Mouse (Mus musculus): ENCODE data around the gene Dnajc15. TPM values are rescaled to one million over a fixed set of nuclear protein-coding genes. Genes with fewer than 3 reads are reported as not detected.
"Not testable (repeated sequence)": the region's sequence is repeated elsewhere in the genome, so short reads cannot be mapped to it uniquely, and the experiment has no call there.

Dnajc15 gene
- polyA plus RNA-seq, 1 experiment from 2014 or later = 86.3 TPM

DNA sequence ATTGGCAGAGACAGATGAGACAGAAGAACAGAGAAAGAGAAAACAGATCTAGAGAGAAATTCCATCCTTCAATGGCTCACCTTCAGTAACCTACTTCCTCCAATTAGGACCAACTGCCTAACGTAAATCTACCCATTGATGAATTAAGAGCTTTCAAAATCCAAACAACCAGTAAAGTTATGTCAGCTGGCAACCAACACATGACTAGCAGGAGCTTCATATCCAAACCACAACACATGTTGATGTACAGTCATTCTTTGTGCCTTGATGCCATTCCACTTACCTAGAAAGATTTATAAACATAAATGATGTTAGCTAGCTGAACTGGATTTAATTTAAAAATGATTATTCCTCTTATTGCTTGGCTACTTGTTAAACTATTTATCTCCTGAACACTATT, 7.1 kb upstream of the Dnajc15 start:
- ATAC-seq = no peak
- Histone ChIP-seq H3K27me3 (replicated peaks; ENCODE audit: control insufficient read depth, insufficient read depth, low read length) (no peaks in the 10 kb centered on the region), H3K9ac (ENCODE audit: low read depth, low read length) (no peak overlapping the region), H3K4me3 (ENCODE audit: low read depth, low read length) (no peak overlapping the region), H3K4me2 (replicated peaks; ENCODE audit: low read depth) (no peak overlapping the region), H3K9me3 (ENCODE audit: control insufficient read depth) (no peaks in the 10 kb centered on the region), H3K4me1 (replicated peaks; ENCODE audit: control insufficient read depth, insufficient read depth, low read length) (no peaks in the 10 kb centered on the region), H3K27ac (ENCODE audit: low read depth, low read length) (no peak overlapping the region), H3K36me3 (ENCODE audit: control insufficient read depth, insufficient read depth) (no peaks in the 10 kb centered on the region)
- 52% methylated on average over 1 of the region's 1 CpGs for WGBS
- no peak for TF ChIP-seq CTCF (IDR thresholded peaks at IDR 0.05; ENCODE audit: low read depth)

DNA sequence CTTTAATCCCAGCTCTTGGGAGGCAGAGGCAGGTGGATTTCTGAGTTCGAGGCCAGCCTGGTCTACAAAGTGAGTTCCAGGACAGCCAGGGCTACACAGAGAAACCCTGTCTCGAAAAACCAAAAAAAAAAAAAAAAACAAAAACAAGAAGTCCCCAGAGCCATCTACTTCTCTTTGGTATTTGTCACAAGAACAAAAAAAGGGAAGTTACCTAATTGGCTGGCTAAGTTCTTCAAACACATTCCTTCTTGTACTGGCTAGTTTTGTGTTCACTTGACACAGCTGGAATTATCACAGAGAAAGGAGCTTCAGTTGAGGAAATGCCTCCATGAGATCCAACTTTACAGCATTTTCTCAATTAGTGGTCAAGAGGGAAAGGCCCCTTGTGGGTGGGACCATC, 3.0 kb upstream of the Dnajc15 start:
- not testable (repeated sequence) for H3K9me3 ChIP-seq (ENCODE audit: control insufficient read depth); H3K36me3 ChIP-seq (ENCODE audit: control insufficient read depth, insufficient read depth); H3K4me1 ChIP-seq (replicated peaks; ENCODE audit: control insufficient read depth, insufficient read depth, low read length); H3K27ac ChIP-seq (ENCODE audit: low read depth, low read length); H3K4me2 ChIP-seq (replicated peaks; ENCODE audit: low read depth); H3K9ac ChIP-seq (ENCODE audit: low read depth, low read length); ATAC-seq; H3K27me3 ChIP-seq (replicated peaks; ENCODE audit: control insufficient read depth, insufficient read depth, low read length); H3K4me3 ChIP-seq (ENCODE audit: low read depth, low read length)
- 68% methylated on average over 2 of the region's 2 CpGs for WGBS

DNA sequence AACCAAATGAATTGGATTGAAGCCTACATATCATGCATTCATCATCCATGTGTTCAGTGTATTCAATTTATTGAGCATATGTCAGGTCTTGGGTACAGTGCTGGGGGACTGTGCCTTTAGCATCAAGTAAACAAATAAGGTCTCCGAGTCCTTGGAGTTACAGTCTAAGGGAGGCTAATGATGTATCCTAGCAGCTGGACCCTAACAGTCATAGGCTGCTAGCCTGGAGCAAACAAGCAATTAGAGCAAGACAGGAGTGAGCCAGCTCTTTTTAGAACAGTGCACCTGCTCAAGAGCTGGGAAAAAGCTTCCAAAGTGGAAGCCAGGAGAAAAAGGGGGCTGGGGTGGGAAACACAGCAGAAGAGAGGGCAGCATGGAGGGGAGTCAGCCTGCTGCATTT, 1.3 kb upstream of the Dnajc15 start:
- 88% methylated on average over 1 of the region's 1 CpGs for WGBS
- no peak for ATAC-seq

DNA sequence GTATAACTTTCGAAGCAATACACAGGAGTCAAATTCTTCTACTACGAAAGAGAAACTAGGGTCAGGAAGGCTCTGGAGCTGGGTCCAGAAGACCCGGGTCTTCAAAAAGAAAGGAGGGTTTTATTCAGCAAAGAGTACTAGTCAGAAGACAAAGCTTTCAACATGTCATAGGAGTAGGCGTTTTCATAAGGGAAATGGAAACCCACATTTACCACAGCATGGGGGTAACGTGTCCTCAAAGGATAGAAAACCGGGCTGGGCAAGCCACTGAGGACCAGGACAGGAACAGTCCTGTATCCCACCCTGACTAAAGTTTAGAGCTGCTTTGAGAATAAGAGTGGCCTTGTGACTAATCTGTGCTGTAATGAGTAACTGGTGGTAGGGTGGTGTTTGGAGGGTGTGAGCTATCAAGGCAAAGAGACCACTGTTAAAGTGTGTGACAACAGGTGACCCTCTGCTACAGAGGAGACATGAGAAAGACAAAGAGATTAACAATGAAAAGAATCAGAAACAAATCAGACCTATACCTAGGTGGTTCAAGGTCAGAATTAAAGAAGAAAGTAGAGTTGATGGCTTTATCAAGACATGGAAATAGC, 3.4 kb downstream of the Dnajc15 start:
- WGBS = 90% methylated on average over 6 of the region's 6 CpGs
- no peak overlapping the region for H3K27ac ChIP-seq (ENCODE audit: low read depth, low read length)
- no peak overlapping the region for H3K4me2 ChIP-seq (replicated peaks; ENCODE audit: low read depth)
- no peak for TF ChIP-seq CTCF (IDR thresholded peaks at IDR 0.05; ENCODE audit: low read depth)
- H3K9me3 ChIP-seq (ENCODE audit: control insufficient read depth) = no peaks in the 10 kb centered on the region
- H3K4me1 ChIP-seq (replicated peaks; ENCODE audit: control insufficient read depth, insufficient read depth, low read length) = no peaks in the 10 kb centered on the region
- no peaks in the 10 kb centered on the region for H3K36me3 ChIP-seq (ENCODE audit: control insufficient read depth, insufficient read depth)
- no peak overlapping the region for H3K4me3 ChIP-seq (ENCODE audit: low read depth, low read length)
- no peak overlapping the region for H3K9ac ChIP-seq (ENCODE audit: low read depth, low read length)
- no peaks in the 10 kb centered on the region for H3K27me3 ChIP-seq (replicated peaks; ENCODE audit: control insufficient read depth, insufficient read depth, low read length)
- no peak for ATAC-seq

More for the DNA sequence above, 1.3 kb upstream of the Dnajc15 start:
- no peaks in the 10 kb centered on the region for H3K9me3 ChIP-seq (ENCODE audit: control insufficient read depth)
- no peak overlapping the region for H3K9ac ChIP-seq (ENCODE audit: low read depth, low read length)
- no peak for TF ChIP-seq CTCF (IDR thresholded peaks at IDR 0.05; ENCODE audit: low read depth)
- no peak overlapping the region for H3K4me2 ChIP-seq (replicated peaks; ENCODE audit: low read depth)
- no peak overlapping the region for H3K4me3 ChIP-seq (ENCODE audit: low read depth, low read length)
- H3K27ac ChIP-seq (ENCODE audit: low read depth, low read length) = no peak overlapping the region
- H3K36me3 ChIP-seq (ENCODE audit: control insufficient read depth, insufficient read depth) = no peaks in the 10 kb centered on the region
- no peaks in the 10 kb centered on the region for H3K4me1 ChIP-seq (replicated peaks; ENCODE audit: control insufficient read depth, insufficient read depth, low read length)
- H3K27me3 ChIP-seq (replicated peaks; ENCODE audit: control insufficient read depth, insufficient read depth, low read length) = no peaks in the 10 kb centered on the region

DNA sequence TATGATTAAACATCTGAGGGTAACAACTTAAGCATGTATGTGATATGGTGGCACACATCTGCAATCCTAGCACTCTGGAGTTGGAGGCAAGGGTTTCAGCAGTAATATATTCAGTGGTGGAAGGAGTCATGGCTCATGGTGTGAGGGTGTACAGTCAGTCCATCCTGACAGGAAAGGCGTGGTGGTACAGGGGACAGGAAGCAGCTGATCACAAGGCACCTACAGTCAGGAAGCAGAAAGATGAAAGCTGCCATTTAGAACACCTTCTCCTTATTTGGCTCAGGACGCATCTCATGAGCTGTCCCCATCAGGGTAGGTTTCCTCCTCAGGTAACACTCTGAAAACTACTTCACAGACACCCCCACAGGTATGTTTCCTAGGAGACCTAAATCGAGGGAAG, 4.0 kb downstream of the Dnajc15 start:
- H3K36me3 ChIP-seq (ENCODE audit: control insufficient read depth, insufficient read depth) = no peaks in the 10 kb centered on the region
- 82% methylated on average over 3 of the region's 3 CpGs for WGBS
- no peak overlapping the region for H3K4me3 ChIP-seq (ENCODE audit: low read depth, low read length)
- no peaks in the 10 kb centered on the region for H3K27me3 ChIP-seq (replicated peaks; ENCODE audit: control insufficient read depth, insufficient read depth, low read length)
- H3K4me2 ChIP-seq (replicated peaks; ENCODE audit: low read depth) = no peak overlapping the region
- H3K9me3 ChIP-seq (ENCODE audit: control insufficient read depth) = no peaks in the 10 kb centered on the region
- no peaks in the 10 kb centered on the region for H3K4me1 ChIP-seq (replicated peaks; ENCODE audit: control insufficient read depth, insufficient read depth, low read length)
- ATAC-seq = no peak
- TF ChIP-seq CTCF (IDR thresholded peaks at IDR 0.05; ENCODE audit: low read depth) = no peak
- no peak overlapping the region for H3K27ac ChIP-seq (ENCODE audit: low read depth, low read length)
- H3K9ac ChIP-seq (ENCODE audit: low read depth, low read length) = no peak overlapping the region

DNA sequence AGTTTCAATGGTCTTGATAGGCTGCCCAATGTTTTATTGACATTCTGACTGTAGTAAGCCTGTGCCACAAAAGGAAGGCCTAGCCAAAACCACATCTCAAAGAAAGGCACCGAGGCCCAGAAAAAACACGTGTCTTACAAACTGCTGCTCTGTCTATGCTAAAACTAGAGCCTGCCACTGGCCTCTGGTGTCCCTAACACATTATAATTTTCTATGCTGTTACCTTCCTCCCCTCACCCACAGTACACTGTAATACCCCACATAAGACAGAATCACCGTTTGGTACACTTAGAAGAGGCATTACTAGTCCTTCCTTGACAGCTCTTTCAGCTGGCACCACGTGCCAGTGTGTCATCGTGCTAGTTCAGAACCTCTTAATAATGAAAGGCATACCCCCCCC, 7.3 kb downstream of the Dnajc15 start:
- Histone ChIP-seq H3K4me3 (ENCODE audit: low read depth, low read length) (no peak overlapping the region), H3K36me3 (ENCODE audit: control insufficient read depth, insufficient read depth) (no peaks in the 10 kb centered on the region), H3K27ac (ENCODE audit: low read depth, low read length) (no peak overlapping the region), H3K9ac (ENCODE audit: low read depth, low read length) (no peak overlapping the region), H3K9me3 (ENCODE audit: control insufficient read depth) (no peaks in the 10 kb centered on the region), H3K4me1 (replicated peaks; ENCODE audit: control insufficient read depth, insufficient read depth, low read length) (no peaks in the 10 kb centered on the region), H3K27me3 (replicated peaks; ENCODE audit: control insufficient read depth, insufficient read depth, low read length) (no peaks in the 10 kb centered on the region), H3K4me2 (replicated peaks; ENCODE audit: low read depth) (no peak overlapping the region)
- no peak for TF ChIP-seq CTCF (IDR thresholded peaks at IDR 0.05; ENCODE audit: low read depth)
- WGBS = 93% methylated on average over 5 of the region's 5 CpGs
- ATAC-seq = no peak

DNA sequence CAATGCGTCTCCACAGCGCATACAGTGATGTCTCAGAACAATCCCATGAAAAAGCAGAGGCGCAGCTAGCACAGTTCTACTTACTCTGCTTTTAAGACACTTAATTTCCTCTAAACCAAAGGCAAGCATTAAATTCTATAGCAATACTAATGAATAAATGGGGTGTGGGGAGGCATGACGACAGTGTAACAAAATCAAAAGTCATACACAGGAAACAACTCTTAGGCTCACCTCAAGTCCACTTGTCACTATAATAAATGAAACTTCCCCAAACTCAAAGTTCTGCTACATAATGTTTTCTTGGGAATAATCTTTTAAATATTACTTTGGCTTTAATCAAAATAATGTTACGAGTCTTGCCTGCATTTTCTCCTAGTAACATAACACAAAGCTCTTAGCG, 10.4 kb downstream of the Dnajc15 start:
- no peak for ATAC-seq
- 87% methylated on average over 6 of the region's 6 CpGs for WGBS

More for the DNA sequence above, 10.4 kb downstream of the Dnajc15 start:
- Histone ChIP-seq H3K27ac (ENCODE audit: low read depth, low read length) (no peak overlapping the region), H3K4me3 (ENCODE audit: low read depth, low read length) (no peak overlapping the region), H3K27me3 (replicated peaks; ENCODE audit: control insufficient read depth, insufficient read depth, low read length) (no peaks in the 10 kb centered on the region), H3K9ac (ENCODE audit: low read depth, low read length) (no peak overlapping the region), H3K4me1 (replicated peaks; ENCODE audit: control insufficient read depth, insufficient read depth, low read length) (no peaks in the 10 kb centered on the region), H3K4me2 (replicated peaks; ENCODE audit: low read depth) (no peak overlapping the region), H3K36me3 (ENCODE audit: control insufficient read depth, insufficient read depth) (no peaks in the 10 kb centered on the region), H3K9me3 (ENCODE audit: control insufficient read depth) (no peaks in the 10 kb centered on the region)
- no peak for TF ChIP-seq CTCF (IDR thresholded peaks at IDR 0.05; ENCODE audit: low read depth)
